Comparison of ENCODE assay signal across 24 mouse cellular contexts in genomic region chr12:73183896-73184295, GRCm38 (mm10).
"Had no signal": no experiment of that assay in that cellular context is flagged by ENCODE, and none has a peak within 500 bp of the region (broad histone marks: within the 10 kb centered on the region; RNA-seq: fewer than 3 reads in every experiment).

No protein-coding gene starts in this region.

- H3K27ac ChIP-seq: layer of hippocampus, adult 2 months; left cerebral cortex, adult 2 months; limb, embryonic 13.5 days; liver, embryonic 12.5 days; liver, embryonic 15.5 days; lung, embryonic 15.5 days; midbrain, embryonic 10.5 days; midbrain, embryonic 13.5 days; neural tube, embryonic 13.5 days had no signal

- H3K9ac ChIP-seq: limb, embryonic 13.5 days; liver, embryonic 12.5 days; liver, embryonic 15.5 days; lung, embryonic 15.5 days; midbrain, embryonic 13.5 days; neural tube, embryonic 13.5 days had no signal

- H3K9me3 ChIP-seq: limb, embryonic 13.5 days; liver, embryonic 12.5 days; liver, embryonic 15.5 days; lung, embryonic 15.5 days; megakaryocyte, embryonic 14.5 days; midbrain, embryonic 10.5 days; midbrain, embryonic 13.5 days; neural tube, embryonic 13.5 days had no signal

- H3K4me1 ChIP-seq: liver, embryonic 12.5 days; liver, embryonic 15.5 days; lung, embryonic 15.5 days; midbrain, embryonic 10.5 days; midbrain, embryonic 13.5 days; neural tube, embryonic 13.5 days had no signal

- H3K4me2 ChIP-seq: limb, embryonic 13.5 days; liver, embryonic 12.5 days; liver, embryonic 15.5 days; lung, embryonic 15.5 days; midbrain, embryonic 13.5 days; neural tube, embryonic 13.5 days had no signal

- H3K4me3 ChIP-seq: layer of hippocampus, adult 2 months; left cerebral cortex, adult 2 months; limb, embryonic 13.5 days; liver, embryonic 12.5 days; liver, embryonic 15.5 days; lung, embryonic 15.5 days; megakaryocyte, embryonic 14.5 days; midbrain, embryonic 10.5 days; midbrain, embryonic 13.5 days; myocyte; neural tube, embryonic 13.5 days had no signal

- ATAC-seq: liver, embryonic 12.5 days; midbrain, embryonic 13.5 days; midbrain, embryonic 16.5 days had no signal

- H3K27me3 ChIP-seq: limb, embryonic 13.5 days; liver, embryonic 12.5 days; liver, embryonic 15.5 days; lung, embryonic 15.5 days; megakaryocyte, embryonic 14.5 days; midbrain, embryonic 13.5 days; neural tube, embryonic 13.5 days had no signal

- DNase-seq: kidney, adult 9 months; kidney, postnatal 25 days; layer of hippocampus, adult 9-11 months; layer of hippocampus, postnatal 36 days; liver; lung, adult 18-20 months; lung, postnatal 10 days; lung, postnatal 36 days; right cerebral cortex, postnatal 25 days; spleen, adult 18-20 months; thymus, adult 18-20 months; thymus, postnatal 36 days had no signal
